Mouse (Mus musculus) layer of hippocampus, adult 8-10 months (tissue): Measurements from ENCODE around the gene Htr7. TPM values are rescaled to one million over a fixed set of nuclear protein-coding genes. Genes with fewer than 3 reads are reported as not detected.

Experiments
- DNase-seq, 2 experiments: peaks; one replicate each; pipeline ENCODE4 v3.0.0; 2022; ENCODE audit warnings: low spot score in 2 of 2
- total RNA-seq, 4 experiments: library from RNA; stranded (reverse); gene quantifications; 2 replicates each; pipeline ENCODE4 v1.2.4; 2022

Htr7 gene
- total RNA-seq, 4 experiments from 2014 or later, result 9.1 to 10.0 (median 9.9) TPM

- DNase-seq, result no peak
Observed at GRCm38 (mm10) chr19:35974681-35975080, 82.6 kb downstream of the Htr7 start.

GRCm38 (mm10) chr19:35957656-35958055 is 99.7 kb downstream of the Htr7 start:
- DNase-seq, result no peak

GRCm38 (mm10) chr19:35955698-35956097 is 101.6 kb downstream of the Htr7 start:
- DNase-seq, result no peak

- no peak for DNase-seq
Observed at GRCm38 (mm10) chr19:35949888-35950287, 107.4 kb downstream of the Htr7 start.

GRCm38 (mm10) chr19:35924961-35925495 is 132.3 kb downstream of the Htr7 start:
- DNase-seq, result no peak

- DNase-seq, result peak; percentile 70 to 72
Observed at GRCm38 (mm10) chr19:35924418-35924817, 132.9 kb downstream of the Htr7 start.

Other genes with a start within 250 kb of the Htr7 start
- 10 to 100 TPM; 18.8 to 22.4 (median 20.0) TPM for gene Rpp30, start 26.2 kb upstream of the Htr7 start, total RNA-seq
- gene Ankrd1, start 62.6 kb upstream of the Htr7 start, total RNA-seq, result not detected